Mouse (Mus musculus): ENCODE measurements around the gene Taf3.

Taf3 gene

DNA sequence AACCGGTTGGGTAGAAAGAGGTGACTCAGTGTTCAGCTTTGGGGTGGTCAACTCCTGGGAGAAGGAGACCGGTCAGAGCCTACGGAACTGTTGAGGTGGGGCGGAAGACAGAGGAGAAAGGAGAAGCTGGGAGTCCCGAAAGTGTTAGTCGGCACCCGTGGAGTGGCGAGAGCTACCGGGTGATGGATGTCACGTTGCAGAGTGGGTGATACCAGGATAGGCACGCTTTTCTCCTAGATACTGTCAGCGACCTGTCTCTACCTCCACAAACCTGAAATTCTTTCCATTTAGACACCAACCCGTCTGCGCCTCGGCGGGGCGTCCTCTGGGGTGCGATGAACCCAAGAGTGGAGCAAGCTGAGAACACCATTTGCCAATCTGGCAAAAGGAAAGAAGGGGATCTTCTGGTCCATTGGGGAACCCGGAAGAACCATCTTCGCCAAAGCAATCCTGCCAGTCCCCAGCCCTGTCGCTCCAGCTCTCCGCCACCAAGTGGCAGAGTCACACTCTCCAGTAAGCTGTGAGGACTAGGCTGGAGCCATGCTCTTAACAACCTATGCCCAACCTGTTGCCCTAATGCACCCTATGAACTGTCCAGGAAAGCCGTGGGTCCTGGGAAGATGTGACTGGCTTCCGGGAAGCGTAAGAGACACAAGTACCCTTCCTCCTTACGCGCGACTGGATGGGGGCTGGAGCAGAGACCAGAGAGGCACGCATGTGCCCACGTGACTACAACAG lies 159.3 kb downstream of the Taf3 start, which contains the start of gene 9230102O04Rik:
Gene 9230102O04Rik, minus strand, starts transcription at position 628 of the 738 bp plus-strand sequence.
- DNase-seq, result peak; percentile 68

DNA sequence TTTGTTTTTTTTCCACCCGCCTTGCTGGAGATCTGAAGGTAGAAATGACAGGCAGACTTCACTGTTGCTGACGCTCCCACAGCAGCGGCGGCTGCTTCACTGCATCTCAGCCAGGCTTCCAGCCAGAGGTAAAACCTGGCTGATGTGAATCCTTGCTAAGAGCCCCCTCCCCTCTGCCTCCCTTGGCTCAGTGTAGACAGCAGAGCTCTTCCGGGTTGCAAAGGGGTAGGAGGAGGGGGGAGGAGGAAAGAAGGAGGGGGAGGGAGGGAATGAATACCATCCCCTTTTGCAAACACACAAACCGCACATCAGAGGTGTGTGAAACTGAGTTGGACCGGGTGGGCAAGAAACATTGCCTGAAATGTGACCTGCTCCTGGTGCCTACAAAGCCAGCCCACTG lies 160.8 kb downstream of the Taf3 start:
- DNase-seq, result no peak

DNA sequence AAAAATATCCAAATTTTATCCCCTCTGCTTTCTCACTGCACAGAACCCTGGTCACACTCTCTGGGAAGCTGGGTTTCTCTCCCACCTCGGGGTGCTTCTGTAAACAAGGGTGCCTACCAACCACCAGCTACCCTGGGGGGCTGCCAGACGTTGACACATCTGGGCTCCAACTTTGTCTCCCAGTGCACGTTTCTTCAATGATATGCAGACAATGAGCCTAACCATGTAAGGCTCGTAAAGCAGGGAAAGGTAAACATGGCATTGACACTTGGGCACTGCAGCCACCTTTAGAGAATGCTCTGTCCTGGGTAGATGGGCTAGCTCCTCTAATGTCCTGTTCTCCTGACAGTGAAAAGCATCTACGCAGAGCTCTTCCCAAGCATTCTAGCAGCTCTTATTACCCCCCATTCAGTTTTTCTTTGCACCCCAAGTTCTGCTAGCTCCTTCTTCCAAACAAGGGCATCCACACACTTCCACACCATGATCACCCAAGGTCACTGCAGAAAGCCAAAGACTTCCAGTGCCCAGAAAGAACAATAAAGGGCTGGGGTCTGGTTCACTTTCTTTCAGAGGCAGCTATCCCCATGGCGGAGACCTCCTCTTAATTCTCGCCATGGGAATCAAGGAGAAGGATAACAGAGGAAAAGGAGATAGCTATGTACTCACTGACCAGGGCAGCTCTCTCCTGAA lies 161.3 kb downstream of the Taf3 start:
- DNase-seq, result no peak

DNA sequence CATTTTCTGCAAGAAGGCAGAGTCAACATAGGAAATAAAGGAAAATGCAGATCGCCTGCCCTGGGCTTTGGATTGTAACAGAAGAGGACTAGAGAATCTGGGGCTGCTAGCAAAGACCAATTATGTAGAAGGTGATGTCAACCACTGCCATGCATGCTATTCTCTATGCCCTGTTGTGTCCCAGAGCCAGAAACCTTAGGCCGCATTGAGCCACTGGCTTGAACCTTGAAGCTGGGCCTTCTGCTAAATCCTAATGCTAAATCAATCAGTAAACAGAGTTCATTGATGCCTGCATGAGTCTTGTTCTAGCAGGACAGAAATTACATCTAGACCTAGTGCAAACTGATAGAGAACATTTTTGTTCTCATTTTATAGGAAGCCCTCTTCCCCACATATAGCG lies 162.4 kb downstream of the Taf3 start:
- no peak for DNase-seq

DNA sequence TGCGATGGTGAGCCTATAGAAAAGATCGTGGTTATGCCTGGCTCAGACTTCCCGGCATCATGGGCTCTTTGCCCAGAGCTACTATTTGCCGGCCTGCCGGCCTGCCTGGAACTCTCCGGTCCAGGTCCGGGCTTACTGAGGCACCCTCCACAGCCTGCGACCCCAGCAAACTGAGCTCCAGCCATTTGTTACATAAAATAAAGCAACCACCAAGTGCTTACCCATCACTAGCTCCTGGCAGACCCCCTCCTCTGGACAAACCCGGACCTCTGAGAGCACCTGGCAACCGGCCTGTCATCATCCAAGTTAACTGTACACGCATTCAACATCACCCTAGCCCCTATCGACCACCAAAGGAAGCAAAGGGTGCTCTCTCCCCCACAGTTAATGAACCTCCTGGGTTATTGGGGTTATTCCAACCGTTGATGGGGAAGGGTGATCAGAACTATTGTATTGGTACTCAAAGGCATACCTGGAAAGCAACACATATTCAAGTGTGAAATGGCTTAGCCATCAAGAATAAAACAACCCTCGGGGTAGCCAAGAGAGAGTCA lies 163.1 kb downstream of the Taf3 start:
- DNase-seq, result no peak

DNA sequence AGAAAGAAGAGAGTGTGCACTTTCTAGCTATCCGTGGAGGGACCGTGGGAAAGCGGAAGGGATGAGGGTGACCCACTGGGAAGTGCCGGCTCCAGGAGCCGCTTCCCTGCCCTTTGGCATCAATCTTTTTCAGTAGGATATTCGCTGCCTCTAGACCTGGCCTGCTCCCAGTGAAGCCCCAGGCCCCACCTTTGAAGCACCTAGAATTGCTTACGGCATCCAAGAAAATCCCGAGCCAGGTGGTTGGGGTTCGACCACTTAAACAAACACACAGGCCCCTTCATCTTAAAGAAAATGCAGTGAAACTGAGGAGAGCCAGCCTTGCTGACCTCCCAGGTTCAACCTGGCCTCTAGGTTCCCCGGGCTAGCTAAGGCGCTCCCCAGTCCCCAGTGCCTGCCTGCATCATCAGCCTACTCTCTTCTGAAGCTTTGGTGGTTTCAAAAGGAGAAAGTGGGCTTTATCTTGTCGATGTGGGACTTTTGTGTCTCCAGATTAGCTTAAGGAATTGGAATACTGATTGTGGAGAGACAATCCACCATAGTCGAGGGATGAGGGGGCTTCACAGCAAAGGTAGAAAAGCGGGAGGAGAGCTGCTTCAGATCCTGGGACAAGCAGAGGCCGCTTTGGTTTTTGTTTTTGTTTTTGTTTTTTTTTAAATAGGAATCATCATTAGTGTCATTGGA lies 163.7 kb downstream of the Taf3 start:
- no peak for DNase-seq

DNA sequence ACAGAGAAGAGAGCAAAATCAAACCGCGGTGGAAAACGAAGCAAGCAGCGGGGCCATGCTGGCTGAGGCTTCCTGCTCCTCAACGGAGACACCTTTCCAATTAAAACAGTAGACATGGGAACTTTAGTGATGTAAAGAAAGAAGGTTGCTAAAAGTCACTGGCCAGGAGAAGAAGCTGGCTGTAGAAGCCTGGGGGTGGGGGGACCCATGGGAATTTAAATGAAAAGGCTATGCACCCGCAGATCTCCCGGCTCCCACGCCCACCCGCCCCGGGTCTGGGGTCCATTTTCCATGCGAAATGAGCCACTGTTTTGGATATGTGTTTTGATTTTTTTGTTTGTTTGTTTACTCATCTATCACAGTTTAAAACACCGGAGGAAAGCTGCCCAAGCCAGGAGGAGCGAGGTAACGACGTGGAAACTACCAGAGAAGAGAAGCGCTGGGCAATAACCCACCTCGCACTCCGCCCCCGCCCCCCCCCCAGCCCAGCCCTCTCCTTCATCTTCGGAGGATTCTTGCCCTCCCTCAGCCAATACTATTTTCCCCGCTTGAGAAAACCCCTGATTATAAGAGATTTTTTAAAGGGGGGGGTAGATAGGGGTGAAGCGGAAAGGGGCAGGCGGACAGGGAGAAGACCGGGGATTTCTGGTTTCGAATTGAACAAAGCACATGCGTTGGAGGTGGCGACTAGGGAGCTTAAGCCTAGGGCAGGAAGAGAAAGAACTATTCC lies 164.4 kb downstream of the Taf3 start:
- no peak for DNase-seq

DNA sequence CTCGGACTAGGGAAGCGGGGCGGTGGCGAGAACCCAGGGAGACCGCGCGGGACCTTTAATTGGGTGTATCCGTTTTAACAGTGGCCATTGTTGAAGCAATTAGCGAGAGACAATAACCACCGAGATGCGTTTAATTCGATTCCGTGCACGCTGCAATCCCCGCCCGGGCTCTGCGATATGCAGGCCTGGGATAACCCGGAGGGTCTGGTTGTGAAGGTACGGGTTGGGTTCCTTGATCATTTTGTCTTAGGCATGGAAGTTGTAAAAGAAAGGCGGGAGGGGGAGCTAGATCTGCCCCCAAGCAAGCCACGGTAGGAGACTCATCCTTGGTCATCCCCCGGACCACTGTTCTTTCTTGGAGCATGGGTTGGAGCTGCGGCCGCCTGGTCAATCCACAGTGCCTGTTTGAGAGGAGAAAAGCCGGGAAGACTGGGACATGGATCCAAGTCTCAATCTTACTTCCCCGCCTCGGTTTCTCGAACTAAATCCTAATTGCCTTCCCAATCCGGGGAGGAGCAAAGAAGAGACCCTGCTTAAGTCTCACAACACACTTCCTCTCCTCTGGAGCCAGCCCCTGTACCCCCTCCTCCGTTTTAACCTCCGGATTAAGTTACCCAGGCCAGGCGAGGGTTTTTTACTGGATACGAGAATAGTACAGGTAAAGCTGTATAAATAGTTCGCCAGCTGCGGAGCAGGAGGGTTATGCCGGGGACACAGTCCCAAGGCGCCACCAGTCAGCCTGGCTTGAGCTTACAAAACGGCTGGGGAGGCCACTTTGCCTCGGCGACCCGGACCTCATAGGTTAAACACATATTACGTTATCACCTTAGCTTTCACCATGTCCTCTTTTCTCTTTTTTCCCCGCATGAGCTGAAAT lies 165.2 kb downstream of the Taf3 start:
- DNase-seq, result peak; percentile 54

DNA sequence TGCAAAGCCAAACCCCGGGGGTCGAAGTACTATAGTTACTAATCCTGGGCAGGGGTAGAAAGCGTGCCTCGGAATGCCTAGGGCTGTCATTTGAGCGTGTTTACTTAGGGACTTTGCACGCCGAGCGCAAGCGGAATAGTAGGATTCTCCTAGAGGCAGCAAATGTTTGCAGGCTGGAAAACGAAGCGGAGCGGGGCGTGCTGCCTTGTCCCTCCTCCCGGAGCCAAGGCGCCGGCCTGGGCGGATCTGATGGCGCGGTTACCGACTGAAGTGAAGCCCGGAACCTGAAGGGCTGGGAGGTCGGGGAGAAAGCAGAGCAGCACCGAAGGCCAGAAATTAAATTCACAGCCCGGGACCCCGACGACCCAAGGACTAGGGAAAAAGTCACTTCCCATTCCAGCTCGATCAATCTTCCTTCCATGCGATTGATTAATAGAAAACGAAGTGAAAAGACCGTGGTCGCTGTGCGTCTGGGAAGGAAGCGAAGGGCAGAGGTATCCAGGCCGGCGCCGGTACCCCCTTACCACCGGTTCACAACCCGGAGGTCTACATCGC lies 165.9 kb downstream of the Taf3 start:
- DNase-seq, result peak; percentile 47

DNA sequence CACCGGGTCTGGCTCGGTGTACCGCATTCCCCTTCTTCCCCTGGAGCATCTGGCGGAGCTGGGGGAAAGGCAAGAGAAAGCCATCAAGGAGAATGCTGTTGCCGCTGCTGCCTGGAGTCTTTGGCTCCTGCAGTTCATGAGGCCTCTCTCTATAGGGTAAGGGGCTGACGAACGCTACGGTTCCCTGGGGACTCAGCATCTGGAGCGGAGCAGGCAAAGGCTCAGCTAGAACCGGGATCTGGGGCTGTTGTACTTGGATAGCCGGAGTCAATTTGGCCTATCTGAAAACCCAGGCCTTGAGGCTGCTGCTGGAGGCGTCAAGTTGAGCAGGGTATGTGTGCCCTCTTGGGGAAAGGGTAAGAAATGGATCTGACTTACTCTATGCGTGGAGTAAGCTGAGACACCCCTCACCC lies 166.8 kb downstream of the Taf3 start:
- DNase-seq, result peak; percentile 48

DNA sequence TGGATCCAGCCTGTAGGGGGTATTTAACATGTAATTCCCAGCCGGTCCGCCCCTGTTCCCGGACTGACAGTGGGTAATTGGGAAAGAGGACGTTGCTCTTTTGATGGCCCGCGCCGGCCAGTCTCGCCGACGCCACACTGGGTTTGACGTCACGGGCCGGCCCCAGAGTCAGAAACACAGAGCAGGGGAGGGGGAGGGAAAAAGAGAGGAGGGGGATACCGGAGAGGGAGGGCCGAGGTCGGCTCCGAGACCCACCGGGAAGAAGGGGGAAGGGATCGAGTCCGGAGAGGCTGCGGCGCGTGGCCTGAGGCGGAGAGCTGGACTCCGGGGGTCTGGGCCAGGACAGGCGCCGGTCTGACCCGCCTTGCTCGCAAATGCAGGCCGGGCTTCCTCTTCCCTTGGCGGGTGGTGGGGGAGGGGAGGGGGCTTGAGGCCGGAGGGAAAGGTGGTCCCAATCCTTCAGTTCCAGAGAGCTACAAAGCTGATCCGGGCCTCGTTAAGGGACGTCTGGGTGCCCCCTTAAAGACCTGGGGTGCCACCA lies 167.3 kb downstream of the Taf3 start, which contains the start of gene 4930412O13Rik:
Gene 4930412O13Rik, plus strand, starts transcription at position 202 of the 541 bp plus-strand sequence.
- DNase-seq, result no peak

DNA sequence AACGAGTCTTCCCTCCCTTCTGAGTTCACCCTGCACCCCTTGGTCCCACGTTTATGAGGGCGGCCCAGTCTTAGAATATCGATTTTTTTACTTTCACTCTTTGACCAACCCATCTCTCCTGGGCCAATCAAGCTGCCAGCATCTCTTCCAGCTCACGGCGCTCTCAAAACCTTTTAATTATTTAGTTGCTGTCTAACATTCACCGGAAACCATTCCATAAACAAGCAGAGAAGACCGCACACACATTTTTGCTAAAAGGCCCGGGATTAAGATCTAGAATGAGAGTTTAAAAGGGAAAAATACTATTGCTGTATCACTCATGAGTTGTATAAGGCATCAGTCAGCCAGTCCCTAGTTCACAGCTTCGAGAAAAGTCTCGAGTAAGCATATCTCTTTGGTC lies 168.1 kb downstream of the Taf3 start:
- no peak for DNase-seq

DNA sequence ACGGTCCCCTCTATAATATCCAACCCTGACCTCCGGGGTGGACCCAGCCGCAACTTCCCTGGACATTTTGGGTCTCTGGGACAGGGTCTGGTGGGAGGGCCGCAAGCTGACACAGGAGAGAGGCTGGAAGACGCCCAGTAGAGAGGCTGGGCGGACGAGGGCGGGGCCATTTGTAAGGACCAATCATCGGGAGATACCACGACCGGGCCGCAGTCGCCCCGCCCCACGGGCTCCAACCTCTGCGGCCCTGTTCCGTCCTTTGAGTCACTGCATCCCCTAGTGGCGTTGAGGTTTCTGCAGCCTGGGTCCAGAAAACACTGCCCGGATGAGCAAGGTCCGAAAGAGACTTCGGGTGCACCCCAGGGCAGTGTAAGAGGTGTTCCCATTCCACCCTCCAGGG lies 168.9 kb downstream of the Taf3 start:
- DNase-seq, result peak; percentile 95

DNA sequence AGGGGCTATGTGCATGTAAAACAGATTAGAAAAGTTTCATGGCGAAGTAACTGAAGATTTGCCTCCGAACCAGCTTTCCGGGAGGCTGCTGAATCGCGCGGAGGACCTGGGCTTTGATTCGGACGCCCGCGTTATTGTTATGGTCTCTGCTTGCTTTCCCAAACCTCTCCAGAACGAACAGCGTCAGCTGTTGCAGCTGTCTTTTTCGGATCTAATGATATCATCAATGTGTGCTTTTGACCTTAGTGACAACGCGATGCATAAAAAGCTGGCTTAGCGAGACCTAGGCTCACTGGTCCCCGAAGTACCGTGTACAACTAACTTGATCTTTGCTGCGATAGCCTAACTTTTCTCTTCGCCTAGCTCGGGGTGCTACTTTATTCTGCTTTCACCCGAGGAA lies 169.3 kb downstream of the Taf3 start:
- DNase-seq, result no peak

DNA sequence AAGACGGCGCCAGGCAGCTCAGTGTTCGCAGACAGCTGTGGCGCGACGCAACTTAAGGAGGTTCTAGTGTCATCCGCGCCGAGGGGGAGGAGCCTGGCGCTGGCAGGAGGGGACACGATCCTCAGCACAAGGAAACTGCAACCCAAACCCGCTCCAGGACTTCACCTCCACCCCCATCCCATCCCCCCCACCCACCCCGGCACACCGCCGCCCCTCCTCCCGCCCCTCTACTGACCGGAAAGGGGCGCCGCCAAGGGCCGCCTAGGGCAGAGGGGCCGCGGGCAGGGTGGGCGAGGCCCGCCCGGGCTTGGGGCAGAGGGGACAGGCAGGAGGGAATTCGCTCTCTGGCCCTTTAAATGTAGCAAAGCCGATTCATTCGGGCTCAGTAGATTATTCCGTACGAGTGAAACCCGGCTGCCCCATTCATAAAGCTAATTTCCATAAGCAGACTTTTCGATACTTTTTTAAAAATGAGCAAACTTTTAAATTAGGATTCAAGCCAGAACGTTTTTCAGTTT lies 169.8 kb downstream of the Taf3 start:
- DNase-seq, result peak; percentile 87

DNA sequence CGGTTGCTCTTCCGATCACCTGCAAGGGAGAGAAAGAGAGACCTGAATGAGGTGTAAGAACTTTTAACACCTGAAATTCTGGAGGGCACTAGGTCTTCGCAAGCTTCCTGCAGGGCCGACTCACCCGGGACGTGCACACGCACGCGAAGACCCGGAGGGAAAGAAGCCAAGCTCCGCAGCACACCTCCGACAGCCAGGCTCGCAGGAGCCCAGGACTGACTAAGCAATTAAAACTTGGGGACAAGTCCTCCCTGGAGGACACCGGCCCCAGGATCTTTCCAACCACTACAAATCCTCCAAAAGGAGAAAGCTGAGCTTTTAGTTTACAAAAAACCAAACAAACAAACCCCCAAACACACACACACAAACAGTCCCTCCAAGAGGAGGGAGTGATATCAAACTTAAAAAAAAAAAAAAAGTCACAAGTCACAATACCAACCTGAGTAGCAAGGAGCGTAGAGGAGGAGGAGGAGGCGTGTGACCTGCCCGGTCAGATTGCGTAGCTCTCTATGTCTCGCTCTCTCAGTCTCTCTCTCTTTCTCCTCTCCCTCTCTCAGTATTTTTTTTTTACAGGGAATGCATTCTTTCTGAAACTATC lies 170.3 kb downstream of the Taf3 start:
- DNase-seq, result peak; percentile 68

DNA sequence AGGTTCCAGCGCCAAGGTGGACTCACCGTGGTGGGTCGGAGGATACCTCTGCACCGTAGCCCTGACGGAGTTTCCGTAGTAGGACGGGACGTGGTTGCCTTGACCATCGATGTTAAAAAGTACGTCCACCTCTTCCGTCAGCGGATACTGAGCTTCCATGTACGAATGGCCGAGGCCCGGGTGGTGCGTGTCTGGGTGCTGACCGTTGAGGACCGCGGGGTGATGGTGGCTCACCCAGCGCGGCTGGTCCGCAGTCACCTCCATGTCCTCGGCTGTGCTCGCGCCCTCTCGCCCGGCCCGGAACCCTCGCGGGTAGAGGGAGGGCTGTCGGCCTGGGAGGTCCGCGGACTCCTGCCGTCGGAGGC lies 171.1 kb downstream of the Taf3 start:
- no peak for DNase-seq

DNA sequence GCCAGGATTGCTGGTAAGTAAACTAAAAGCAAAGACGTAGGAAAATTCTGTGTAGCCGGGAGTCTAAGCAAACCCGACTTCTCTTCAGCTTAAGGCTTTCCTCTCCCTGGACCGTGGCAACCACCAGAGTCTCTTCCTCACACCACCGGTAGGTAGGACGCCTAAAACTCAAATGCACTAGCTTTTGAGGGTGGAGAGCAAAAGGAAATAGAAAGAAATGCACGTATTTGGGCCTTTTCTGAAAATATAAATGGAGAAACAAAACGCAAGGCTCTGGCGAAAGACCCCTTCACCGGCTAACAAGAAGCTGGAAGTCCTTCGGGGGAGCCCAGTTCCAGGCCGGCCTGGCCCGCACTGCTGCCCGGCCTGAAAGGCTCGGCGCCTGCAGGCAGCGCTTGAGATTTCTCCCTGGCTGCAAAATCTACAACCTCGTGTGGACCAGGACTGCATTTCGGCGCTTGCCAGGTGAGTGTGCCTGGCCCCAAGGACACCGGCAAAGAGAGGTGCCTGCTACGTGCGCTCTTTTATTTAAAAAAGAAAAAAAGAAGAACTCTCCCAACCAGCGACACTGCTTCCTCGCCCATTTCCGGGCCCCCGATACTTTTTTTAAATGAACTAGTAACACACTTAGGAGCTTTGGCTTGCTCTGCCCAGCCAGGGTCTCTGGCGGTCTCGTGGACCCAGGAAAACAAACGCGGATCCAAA lies 171.6 kb downstream of the Taf3 start:
- peak; percentile 65 for DNase-seq

DNA sequence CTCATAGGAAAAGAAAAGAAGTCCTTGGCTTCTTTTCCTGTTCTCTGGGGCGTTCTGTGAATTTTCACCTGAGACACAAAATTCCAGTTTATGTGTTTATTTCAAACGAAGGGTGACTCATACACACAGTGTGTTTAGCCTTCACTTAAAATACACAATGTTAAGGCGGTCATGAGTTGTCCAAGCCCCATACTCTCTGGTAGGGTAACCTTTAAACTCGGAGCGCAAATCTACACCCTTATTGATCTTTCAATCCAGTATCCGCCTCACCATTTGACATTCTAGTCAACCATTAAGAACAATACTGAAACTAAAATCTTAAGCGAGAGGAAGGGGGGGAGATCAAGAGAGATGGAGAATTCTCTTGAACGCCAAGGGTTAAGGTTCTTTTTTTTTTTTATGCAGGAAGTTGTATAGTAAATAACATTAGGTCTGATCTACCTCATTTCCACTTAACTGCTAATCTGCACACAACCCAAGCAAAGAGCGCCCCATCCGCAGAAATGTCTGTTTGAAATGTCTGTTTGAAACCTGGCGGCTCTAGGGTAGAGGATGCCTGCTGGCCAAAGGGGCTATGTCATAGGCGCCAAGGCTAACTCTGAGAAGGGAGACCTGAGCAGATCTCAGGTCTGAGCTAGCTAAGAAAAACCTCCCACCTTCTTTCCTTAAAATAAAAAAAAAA lies 172.6 kb downstream of the Taf3 start:
- peak; percentile 66 for DNase-seq

All from thymus, postnatal 25 days (tissue).